Mouse (Mus musculus) adrenal gland, adult 10 weeks (tissue): Measurements from ENCODE around the gene Gm1110. TPM values are rescaled to one million over a fixed set of nuclear protein-coding genes. Genes with fewer than 3 reads are reported as not detected.

ENCODE experiments used
- polyA plus RNA-seq: library from polyadenylated mRNA; stranded (reverse); fragments of 350-450 nt; fragmentation: Illumina TruSeq; extraction: RNeasy Lipid Tissue Mini Kit (QIAGEN cat#74804); gene quantifications from one replicate; pipeline ENCODE4 v1.2.3, GENCODE M21; 2014; ENCODE audit warnings: low read depth, low replicate concordance

Gm1110 gene
- polyA plus RNA-seq: 0.35 TPM

GRCm38 (mm10) chr9:26922909-26923526 lies at the start of gene Gm1110:
Gene Gm1110, minus strand, starts transcription at chr9:26923111.

DNA sequence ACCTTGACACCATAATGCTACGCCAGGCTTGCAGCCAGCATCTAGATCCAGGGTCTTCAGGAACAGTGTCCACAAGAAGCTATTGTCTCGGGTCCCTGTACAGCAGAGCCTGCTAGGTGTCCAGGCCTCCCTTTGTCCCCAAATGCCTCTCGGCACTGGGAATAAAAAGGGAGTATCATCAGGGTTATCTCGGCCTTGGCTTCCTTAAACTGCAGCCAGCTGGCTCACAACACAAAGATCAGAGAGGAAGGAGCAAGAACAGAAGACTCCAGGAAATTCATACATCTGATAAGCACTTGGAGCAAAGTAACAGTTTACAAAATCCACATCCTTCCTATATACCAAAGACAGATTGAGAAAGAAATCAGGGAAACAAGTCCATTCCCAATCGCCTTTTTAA lies 62.2 kb downstream of the Gm1110 start, which contains the start of gene Glb1l3:
Glb1l3 (minus strand) TSS at position 140 of the 400 bp plus-strand sequence.

Other genes with a start within 250 kb of the Gm1110 start
- 0.29 TPM for gene B3gat1, start 189.4 kb downstream of the Gm1110 start, polyA plus RNA-seq
- gene Glb1l2, start 116.6 kb downstream of the Gm1110 start, polyA plus RNA-seq: 13.3 TPM
- 5.3 TPM for gene Glb1l3, start 62.2 kb downstream of the Gm1110 start, polyA plus RNA-seq
- gene Acad8, start 76.5 kb upstream of the Gm1110 start, polyA plus RNA-seq: 47.5 TPM
- gene Thyn1, start 76.6 kb upstream of the Gm1110 start, polyA plus RNA-seq: 49.4 TPM
- 38.6 TPM for gene Vps26b, start 107.0 kb upstream of the Gm1110 start, polyA plus RNA-seq
- gene Ncapd3, start 107.1 kb upstream of the Gm1110 start, polyA plus RNA-seq: 24.1 TPM
- 38.5 TPM for gene Jam3, start 232.3 kb upstream of the Gm1110 start, polyA plus RNA-seq